Mouse (Mus musculus) heart, adult 9 months (tissue): Measurements from ENCODE around the gene Dhps.
"Not testable (repeated sequence)": the region's sequence is repeated elsewhere in the genome, so short reads cannot be mapped to it uniquely, and the experiment has no call there.

ENCODE experiments used
- DNase-seq, 2 experiments: peaks; one replicate each; pipeline ENCODE4 v3.0.0; 2022; ENCODE audit warnings: low spot score in 2 of 2

Dhps gene

DNA sequence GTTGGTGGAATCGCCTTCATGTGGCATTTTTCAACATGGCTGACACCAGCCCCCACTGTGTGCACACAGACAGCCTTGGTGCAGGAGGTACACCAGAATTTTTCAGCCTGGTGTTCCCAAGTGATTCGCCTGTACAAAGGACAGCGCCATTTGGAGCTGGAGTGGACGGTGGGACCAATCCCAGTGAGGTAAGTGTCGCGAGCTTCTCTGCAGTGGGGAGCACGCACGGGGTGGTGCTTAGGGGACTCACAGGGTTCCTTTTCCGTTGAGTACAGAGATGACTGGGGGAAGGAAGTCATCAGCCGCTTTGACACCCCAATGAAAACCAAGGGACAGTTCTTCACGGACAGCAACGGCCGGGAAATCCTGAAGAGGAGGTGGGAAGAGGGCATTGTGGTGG is 23.5 kb downstream of the Dhps start:
- no peak for DNase-seq

DNA sequence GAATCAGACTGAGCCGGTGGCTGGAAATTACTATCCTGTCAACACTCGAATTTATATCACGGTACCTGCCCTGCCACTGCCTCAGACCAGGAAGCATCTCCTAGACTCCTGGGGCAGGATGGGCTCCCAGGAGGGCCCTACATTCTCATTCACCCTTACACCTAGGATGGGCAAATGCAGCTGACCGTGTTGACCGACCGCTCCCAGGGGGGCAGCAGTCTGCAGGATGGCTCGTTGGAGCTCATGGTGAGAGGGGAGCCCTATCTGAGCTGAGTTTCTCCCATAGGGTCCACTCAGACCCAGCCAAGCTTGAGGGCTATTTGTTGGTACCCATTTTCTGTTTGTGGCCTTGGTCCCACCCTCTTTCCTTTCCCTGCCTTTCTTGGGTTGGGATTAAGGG is 24.0 kb downstream of the Dhps start:
- no peak for DNase-seq

DNA sequence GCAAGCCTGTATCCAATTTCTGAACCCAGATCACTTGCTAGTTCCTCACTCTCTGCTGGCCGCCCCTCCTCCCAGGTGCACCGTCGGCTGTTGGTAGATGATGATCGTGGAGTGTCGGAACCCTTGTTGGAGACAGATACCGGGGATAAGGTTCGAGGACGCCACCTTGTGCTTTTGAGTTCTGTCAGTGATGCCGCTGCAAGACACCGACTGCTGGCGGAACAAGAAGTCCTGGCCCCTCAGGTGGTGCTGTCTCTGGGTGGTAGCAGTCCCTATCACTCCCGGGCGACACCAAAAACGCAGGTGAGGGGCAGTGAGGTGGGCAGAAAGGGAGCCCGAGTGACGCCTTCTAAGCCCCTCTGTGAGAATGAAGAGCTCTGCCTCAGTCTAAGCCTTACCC is 24.6 kb downstream of the Dhps start:
- no peak for DNase-seq

DNA sequence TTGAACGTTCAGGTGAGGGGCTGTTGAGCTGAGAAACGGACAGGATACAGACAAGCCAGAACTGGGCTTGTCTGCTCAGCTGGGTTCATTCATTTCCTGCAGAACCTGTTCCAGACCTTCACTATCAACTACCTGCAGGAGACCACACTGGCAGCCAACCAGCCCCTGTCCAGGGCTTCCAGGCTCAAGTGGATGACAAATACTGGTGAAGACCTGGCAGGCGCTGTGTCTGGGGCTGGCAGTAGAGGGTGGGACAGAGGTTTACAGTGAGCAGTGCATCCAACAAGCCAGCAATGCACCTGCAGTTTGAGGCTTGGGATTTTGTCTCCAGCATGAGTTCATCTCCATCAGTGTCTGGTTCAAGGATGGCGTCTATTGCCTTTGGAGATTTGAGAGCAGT is 25.3 kb downstream of the Dhps start:
- DNase-seq: no peak

DNA sequence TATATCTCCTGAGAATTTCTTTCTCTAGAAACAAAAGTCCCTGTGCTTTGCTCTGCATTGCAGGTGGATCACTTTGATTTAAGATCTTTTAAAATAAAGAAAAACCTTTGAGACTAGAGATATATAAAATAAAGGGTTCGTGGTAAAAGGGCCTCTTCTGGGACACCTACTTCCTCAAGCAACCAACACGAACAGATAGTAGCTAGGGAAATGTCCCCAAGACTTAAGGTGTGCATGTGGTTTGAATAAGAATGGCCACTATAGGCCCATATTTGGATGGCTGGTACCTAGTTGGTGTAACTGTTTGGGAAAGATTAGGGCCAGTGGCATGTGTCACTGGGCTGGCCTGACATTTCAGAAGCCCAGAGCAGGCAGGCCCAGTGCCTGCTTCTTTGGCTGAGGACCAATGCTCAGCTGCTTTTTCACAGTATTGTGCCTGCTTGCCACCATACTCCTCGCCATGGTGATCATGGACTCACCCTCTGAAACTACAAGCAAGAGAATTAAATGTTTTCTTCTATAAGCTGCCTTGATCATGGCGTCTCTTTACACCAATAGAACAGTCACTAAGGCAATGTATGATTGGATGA is 28.6 kb downstream of the Dhps start:
- DNase-seq: no peak

DNA sequence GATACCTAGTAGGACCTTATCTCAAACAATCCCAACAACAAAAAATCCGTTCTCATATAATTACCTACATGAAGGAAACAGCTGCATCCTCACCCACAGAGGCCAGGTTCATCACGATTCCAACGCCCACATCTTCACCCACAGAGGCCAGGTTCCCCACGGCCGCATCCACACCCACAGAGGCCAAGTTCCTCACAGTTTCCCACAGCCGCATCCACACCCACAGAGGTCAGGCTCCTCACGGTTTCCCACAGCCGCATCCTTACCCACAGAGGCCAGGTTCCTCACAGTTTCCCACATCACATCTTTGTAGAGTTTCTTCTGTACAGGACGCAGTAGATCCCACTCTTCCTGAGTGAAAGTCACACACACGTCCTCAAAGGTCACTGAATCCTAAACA is 41.7 kb downstream of the Dhps start:
- DNase-seq: no peak

DNA sequence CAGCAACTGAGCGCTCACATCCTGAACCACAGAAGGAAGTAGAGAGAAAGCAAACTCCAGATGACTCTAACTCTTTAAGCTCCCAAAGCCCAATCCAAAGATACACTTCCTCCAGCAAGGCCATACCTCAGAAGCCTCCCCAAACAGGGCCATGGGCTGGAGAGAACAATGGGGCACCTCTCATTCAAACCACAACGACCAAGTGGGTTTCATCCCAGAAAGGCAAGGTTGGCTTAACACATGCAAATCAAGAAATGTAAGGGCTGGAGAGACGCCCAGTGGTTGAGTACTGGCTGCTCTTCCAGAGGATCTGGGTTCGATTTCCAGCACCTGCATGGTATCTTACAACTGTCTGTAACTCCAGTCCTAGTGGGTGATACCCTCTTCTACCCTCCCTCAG is 43.9 kb downstream of the Dhps start:
- no peak for DNase-seq

DNA sequence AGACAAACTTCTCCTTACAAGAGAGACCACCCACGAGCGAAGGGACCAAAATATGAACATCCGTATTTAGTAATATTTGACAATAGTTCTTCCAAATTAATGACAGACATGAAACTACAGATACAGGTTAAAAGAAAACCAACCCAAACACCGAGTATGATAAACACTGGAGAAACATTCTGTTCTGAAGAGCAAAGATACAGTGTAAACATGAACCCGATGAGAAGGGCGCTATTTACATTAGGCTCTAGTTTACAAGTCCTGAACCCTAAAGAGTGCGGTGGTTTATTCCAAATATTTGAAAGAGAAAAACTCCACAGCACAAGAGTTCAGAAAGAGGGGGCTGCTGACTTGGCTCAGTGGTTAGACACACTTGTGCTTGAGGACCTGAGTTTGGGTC is 45.4 kb downstream of the Dhps start:
- DNase-seq: no peak

DNA sequence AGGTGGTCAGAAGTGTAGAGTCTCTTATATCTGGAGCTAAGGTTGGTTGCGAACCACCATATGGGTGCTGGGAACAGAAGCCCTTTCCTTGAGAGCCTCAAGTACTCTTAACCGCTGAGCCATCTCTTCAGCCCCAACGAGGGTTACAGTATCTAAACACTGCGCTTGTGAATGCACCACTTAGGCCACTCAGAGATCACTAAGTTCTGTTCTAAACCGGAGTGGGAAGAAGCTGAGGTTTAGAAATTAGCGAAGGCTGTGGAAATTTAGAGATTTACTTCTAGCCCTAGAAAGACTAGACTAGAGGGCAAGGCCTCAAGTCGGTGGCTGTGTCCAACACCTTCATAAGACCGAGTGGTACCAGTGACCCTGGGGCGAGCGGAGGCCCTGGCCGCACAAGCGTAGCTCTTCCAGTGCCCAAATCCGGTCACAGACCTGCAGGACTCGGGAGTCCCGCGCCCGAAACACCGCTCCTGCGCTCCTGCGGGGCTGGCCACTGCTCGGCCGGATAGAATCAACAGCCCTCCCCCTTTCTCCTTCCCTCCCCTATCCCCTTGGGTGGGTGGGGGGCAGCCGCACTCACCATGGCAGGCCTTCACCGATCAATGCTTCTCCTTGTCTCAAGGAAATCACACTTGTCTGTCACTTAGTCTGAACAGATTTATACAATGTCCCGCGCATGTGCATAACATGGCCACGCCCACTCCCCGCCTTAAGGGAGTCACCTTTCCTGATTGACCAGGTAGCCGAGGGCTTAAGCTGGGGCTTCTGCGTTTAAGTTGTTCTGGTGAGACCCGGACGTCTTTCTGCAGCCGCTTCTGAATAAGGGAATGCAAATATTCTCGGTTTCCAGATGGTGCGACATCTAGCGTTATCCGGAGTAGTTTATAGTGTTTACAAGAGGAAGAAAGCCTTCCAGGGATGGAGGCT is 47.8 kb downstream of the Dhps start:
- peak; percentile 68 to 77 for DNase-seq

DNA sequence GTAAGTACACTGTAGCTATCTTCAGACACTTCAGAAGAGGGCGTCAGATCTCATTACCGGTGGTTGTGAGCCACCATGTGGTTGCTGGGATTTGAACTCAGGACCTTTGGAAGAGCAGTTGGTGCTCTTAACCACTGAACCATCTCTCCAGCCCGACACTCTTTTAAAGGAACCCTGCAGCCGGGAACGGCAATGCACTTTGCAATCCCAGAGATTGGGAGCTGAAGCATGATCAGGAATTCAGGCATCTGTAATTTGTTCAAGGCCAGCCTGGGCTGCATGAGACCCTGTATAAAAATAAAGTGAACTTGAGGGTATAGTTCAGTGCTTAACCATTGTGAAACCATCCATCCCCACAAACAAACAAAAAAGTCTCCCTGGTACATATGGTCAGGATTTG is 48.7 kb downstream of the Dhps start:
- DNase-seq: not testable (repeated sequence)

DNA sequence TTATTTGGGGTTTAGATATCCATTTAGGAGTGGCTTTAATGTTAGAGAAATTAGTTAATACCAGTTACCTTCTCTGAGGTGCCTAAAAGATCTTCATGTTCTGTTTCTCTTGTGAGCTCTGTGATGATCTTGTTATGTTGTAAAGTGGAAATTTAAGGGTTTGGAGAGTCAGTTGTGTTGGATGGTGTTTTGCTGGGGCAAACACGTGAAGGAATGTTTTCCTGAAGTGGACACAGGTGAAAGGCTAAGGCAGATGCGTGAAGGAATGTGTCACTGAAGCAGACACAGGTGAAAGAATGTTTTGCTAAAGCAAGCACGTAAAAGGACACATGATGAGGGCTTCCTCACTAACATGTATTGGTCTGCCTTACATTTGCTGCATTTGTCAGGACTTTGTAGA is 51.4 kb downstream of the Dhps start, which contains the start of gene Zfp791:
Gene Zfp791 (minus strand): TSS at position 101 of the 400 bp plus-strand sequence.
- no peak for DNase-seq

DNA sequence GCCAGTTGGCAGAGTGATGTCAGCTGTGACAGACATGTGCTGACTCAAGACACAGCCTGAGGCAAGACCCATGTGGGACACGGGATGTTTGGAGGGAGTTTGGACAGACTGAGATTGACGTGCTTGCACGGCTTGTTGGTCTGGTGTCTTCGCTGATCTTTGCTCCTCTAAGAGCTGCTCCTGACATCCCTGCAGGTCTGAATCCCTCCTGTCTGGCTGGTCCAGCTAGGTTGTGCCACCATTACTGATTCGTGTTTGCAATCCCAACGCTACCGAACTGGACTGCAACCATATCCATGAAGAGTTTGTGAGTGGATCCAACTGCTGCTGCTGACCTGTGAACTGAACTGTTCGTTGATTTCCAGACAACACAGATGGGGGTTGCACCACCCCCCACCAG is 52.1 kb downstream of the Dhps start:
- DNase-seq: no peak
